Comparison of ENCODE assay signal across 8 mouse cellular contexts in the genomic region with DNA sequence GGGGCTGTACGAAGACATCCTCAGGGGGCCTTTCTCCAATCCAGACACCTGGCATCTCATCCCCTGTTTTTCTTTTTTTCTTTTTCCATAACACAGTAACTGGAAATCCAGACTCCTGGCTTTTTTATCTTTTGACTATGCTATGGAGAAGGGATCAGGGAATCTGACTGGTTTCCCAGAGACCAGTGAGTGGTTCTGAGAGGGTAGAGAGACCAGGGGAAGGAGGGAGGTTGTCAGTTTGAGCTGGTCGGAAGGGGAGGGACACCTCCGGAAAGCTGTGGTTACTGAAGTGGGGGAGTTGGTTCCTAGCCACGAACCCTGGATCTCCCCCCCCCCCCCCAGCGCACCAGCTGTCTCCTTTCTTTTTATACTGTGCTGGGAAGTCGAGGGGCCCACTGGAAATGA. TPM values are rescaled to one million over a fixed set of nuclear protein-coding genes. Genes with fewer than 3 reads are reported as not detected.
DNase-seq lines count a peak whose midpoint lies in the region; ATAC-seq and TF ChIP-seq lines count a peak whose summit lies in the region.

No protein-coding gene starts in this region.

- intact Hi-C loops in left cerebral cortex, adult 2 months (cut with DNase I) = loop anchor here (1.0 kb wide), 1 partner anchor 8 kb away; no protein-coding TSS in a partner anchor

- no peak for TF ChIP-seq CTCF in left cerebral cortex, adult 2 months (IDR thresholded peaks at IDR 0.05)

- WGBS in heart, embryonic 14.5 days = 2% methylated on average over 5 of the region's 6 CpGs
- WGBS in limb, embryonic 13.5 days = 4% methylated on average over 6 of the region's 6 CpGs
- WGBS in midbrain, embryonic 16.5 days = 0% methylated on average over 5 of the region's 6 CpGs

- H3K36me3 ChIP-seq in heart, embryonic 14.5 days (ENCODE audit: control insufficient read depth, insufficient read depth, low read length) = peaks cover 26% of the 10 kb centered on the region
- peaks cover 21% of the 10 kb centered on the region for H3K36me3 ChIP-seq in limb, embryonic 13.5 days
- H3K36me3 ChIP-seq in midbrain, embryonic 16.5 days (ENCODE audit: control insufficient read depth, insufficient read depth, low read length) = no peaks in the 10 kb centered on the region

- peak overlapping the region; percentile 79 for H3K4me3 ChIP-seq in left cerebral cortex, adult 2 months
- peak overlapping the region; percentile 86 to 89 for H3K4me3 ChIP-seq in heart, embryonic 14.5 days (ENCODE audit: control insufficient read depth in 1 of 2, insufficient read depth in 1 of 2, low read depth in 1 of 2, low read length in 2 of 2)
- peak overlapping the region; percentile 90 for H3K4me3 ChIP-seq in limb, embryonic 13.5 days
- H3K4me3 ChIP-seq in midbrain, embryonic 16.5 days (ENCODE audit: low read depth, low read length) = peak overlapping the region; percentile 93

- peak; percentile 36; the same call in 1 of the 2 replicates for ATAC-seq in heart, embryonic 14.5 days (ENCODE audit: insufficient number of reproducible peaks, insufficient read depth, low FRiP score, low read depth)
- 0 out of 2 replicates have a peak, but pooled peaks have one; percentile 46 for ATAC-seq in limb, embryonic 13.5 days (ENCODE audit: low FRiP score, low read depth)
- peak; percentile 44 for ATAC-seq in midbrain, embryonic 16.5 days

- no peaks in the 10 kb centered on the region for H3K9me3 ChIP-seq in heart, embryonic 14.5 days (ENCODE audit: control insufficient read depth, low read length)
- H3K9me3 ChIP-seq in limb, embryonic 13.5 days = no peaks in the 10 kb centered on the region
- H3K9me3 ChIP-seq in midbrain, embryonic 16.5 days (replicated peaks; ENCODE audit: control insufficient read depth, low read length, poor library complexity, severe bottlenecking) = no peaks in the 10 kb centered on the region

- H3K4me1 ChIP-seq in heart, embryonic 14.5 days (ENCODE audit: control insufficient read depth in 2 of 2, insufficient read depth in 2 of 2, low read length in 2 of 2) = peaks cover 55 to 67% of the 10 kb centered on the region in 2 experiments
- peaks cover 46% of the 10 kb centered on the region for H3K4me1 ChIP-seq in limb, embryonic 13.5 days
- H3K4me1 ChIP-seq in midbrain, embryonic 16.5 days (ENCODE audit: control insufficient read depth, insufficient read depth, low read length) = peaks cover 45% of the 10 kb centered on the region

- peak overlapping the region; percentile 97 for H3K27ac ChIP-seq in left cerebral cortex, adult 2 months
- H3K27ac ChIP-seq in heart, embryonic 14.5 days (replicated peaks in 1 of 2; ENCODE audit: control insufficient read depth in 1 of 2, insufficient read depth in 1 of 2, low read depth in 2 of 2, low read length in 2 of 2) = peak overlapping the region; percentile 82 to 99
- peak overlapping the region; percentile 97 for H3K27ac ChIP-seq in limb, embryonic 13.5 days
- peak overlapping the region; percentile 91 for H3K27ac ChIP-seq in midbrain, embryonic 16.5 days (ENCODE audit: low read length)

- peak overlapping the region; percentile 77 for H3K4me2 ChIP-seq in heart, embryonic 14.5 days (ENCODE audit: low read length)
- H3K4me2 ChIP-seq in limb, embryonic 13.5 days (replicated peaks) = peak overlapping the region; percentile 95
- peak overlapping the region; percentile 94 for H3K4me2 ChIP-seq in midbrain, embryonic 16.5 days (ENCODE audit: low read length)

- no peak for DNase-seq in left cerebral cortex, adult 2 months (ENCODE audit: extremely low spot score in 1 of 2, low spot score in 2 of 2)
- no peak for DNase-seq in left cerebral cortex, adult 11 months (ENCODE audit: low spot score)
- peak; percentile 59 to 65 for DNase-seq in cerebellum, postnatal 25 days
- no peak for DNase-seq in urinary bladder, postnatal 14 days (ENCODE audit: low spot score)
- no peak for DNase-seq in urinary bladder, adult 18-20 months (ENCODE audit: low spot score in 2 of 2)

- peak overlapping the region; percentile 98 for H3K9ac ChIP-seq in heart, embryonic 14.5 days (ENCODE audit: low read length)
- H3K9ac ChIP-seq in limb, embryonic 13.5 days = peak overlapping the region; percentile 94
- H3K9ac ChIP-seq in midbrain, embryonic 16.5 days (ENCODE audit: low read depth, low read length) = peak overlapping the region; percentile 96

- H3K27me3 ChIP-seq in heart, embryonic 14.5 days (ENCODE audit: control insufficient read depth, insufficient read depth, low read length) = no peaks in the 10 kb centered on the region
- H3K27me3 ChIP-seq in limb, embryonic 13.5 days = no peaks in the 10 kb centered on the region
- H3K27me3 ChIP-seq in midbrain, embryonic 16.5 days (ENCODE audit: control insufficient read depth, insufficient read depth, low read depth, low read length) = no peaks in the 10 kb centered on the region

RNA-seq across cellular contexts. Expression of a gene that starts 17.2 kb away (rescaled TPM):
- total RNA-seq in left cerebral cortex, adult 2 months (2021) = 100 to 1,000 TPM; 239 to 266 TPM
- 92.6 and 94.2 TPM in 2 replicates for polyA plus RNA-seq in heart, embryonic 14.5 days (2014; fragmentation: Nextera tagmentation; extraction: Ambion mirVana)
- 105 and 107 TPM in 2 replicates for polyA plus RNA-seq in limb, embryonic 13.5 days (2015; fragmentation: Nextera tagmentation; extraction: Ambion mirVana)
- 104 and 131 TPM in 2 replicates for polyA plus RNA-seq in midbrain, embryonic 16.5 days (2015; fragmentation: Nextera tagmentation; extraction: Ambion mirVana)

RNA-seq across cellular contexts. Expression of a gene that starts 30.0 kb away (rescaled TPM):
- not detected for total RNA-seq in left cerebral cortex, adult 2 months (2021)
- polyA plus RNA-seq in heart, embryonic 14.5 days (2014; fragmentation: Nextera tagmentation; extraction: Ambion mirVana) = not detected in 2 replicates
- not detected in 2 replicates for polyA plus RNA-seq in limb, embryonic 13.5 days (2015; fragmentation: Nextera tagmentation; extraction: Ambion mirVana)
- polyA plus RNA-seq in midbrain, embryonic 16.5 days (2015; fragmentation: Nextera tagmentation; extraction: Ambion mirVana) = not detected in 2 replicates

RNA-seq across cellular contexts. Expression of a gene that starts 47.3 kb away (rescaled TPM):
- total RNA-seq in left cerebral cortex, adult 2 months (2021) = 10 to 100 TPM; 90.2 to 90.3 TPM
- 178 and 181 TPM in 2 replicates for polyA plus RNA-seq in heart, embryonic 14.5 days (2014; fragmentation: Nextera tagmentation; extraction: Ambion mirVana)
- polyA plus RNA-seq in limb, embryonic 13.5 days (2015; fragmentation: Nextera tagmentation; extraction: Ambion mirVana) = 294 and 306 TPM in 2 replicates
- polyA plus RNA-seq in midbrain, embryonic 16.5 days (2015; fragmentation: Nextera tagmentation; extraction: Ambion mirVana) = 127 and 144 TPM in 2 replicates

Comparison
In these comparisons a context has a peak if more than half of its experiments do, and no peak if none do; other contexts are left out.
1. DNase-seq: peak in cerebellum, postnatal 25 days (2 of 2); none in left cerebral cortex, adult 2 months (0 of 2), left cerebral cortex, adult 11 months (single experiment), urinary bladder, postnatal 14 days (single experiment) and urinary bladder, adult 18-20 months (0 of 2).
2. Peak in every context shown above with its lines, with median percentiles within 50 percentile points of each other: H3K27ac ChIP-seq, H3K4me3 ChIP-seq, ATAC-seq, H3K4me2 ChIP-seq and H3K9ac ChIP-seq.